Mouse (Mus musculus): ENCODE results near the gene Hes7. TPM values are rescaled to one million over a fixed set of nuclear protein-coding genes. Genes with fewer than 3 reads are reported as not detected.

The Hes7 gene
- polyA plus RNA-seq (2012; rRNA removed) = 0.44 and 0.55 TPM in 2 replicates

DNA sequence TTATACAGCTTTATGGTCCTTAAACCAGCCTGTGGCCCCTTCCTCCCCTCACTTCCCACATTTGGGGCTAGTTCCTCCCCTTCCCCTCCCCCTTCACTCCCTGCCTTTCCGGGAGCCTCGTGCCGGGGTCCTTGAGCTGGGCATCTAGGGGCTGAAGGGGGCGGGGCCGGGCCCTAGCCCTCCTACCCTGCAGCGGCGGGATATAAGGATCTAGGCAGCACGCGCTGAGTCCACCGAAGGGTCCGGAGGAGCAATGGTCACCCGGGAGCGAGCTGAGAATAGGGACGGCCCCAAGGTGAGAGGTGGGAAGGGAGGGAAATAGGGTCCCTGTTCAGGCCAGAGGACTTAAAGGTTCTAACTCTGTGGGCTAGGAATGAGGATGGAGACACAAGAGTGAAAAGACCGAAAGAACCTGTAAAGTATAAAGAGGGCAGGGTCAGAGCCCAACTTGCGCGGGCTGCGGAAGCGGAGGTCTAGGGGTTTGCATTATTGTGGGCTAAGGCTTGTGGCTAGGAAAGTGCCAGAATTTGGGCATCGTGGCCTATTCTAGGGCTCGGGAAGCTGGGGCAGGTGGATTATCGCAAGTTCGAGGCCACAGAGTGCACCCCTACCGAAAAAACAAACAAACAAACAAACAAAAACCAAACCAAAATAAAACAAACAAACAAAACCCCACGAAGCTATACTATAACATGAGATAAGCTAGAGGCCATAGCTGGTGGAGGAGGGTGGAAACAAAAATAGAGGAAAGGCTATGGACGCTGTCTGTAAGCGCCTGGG, at the start of gene Hes7:
Gene Hes7 (plus strand): TSS at position 184 of the 780 bp plus-strand sequence.
- Histone ChIP-seq H3K4me3 (ENCODE audit: extremely low read depth, insufficient read depth, insufficient read length) (peak within 1 kb of the TSS; percentile 61), H3K27me3 (ENCODE audit: control insufficient read depth, insufficient read depth, low read length) (0 out of 2 replicates have a peak, but pooled peaks cover 5% of the 10 kb centered on the region), H3K27ac (ENCODE audit: insufficient read depth, low read length) (no peak within 1 kb of the TSS), H3K4me1 (ENCODE audit: control insufficient read depth, insufficient read depth, insufficient read length) (no peaks in the 10 kb centered on the region; the same call in 1 of the 2 replicates), H3K36me3 (ENCODE audit: control insufficient read depth, insufficient read depth, low read length) (no peaks in the 10 kb centered on the region)
- WGBS = 4% methylated on average over 27 of the region's 27 CpGs
- DNase-seq (ENCODE audit: low read depth in 1 of 2, low spot score in 2 of 2) = no peak
- TF ChIP-seq POLR2A (IDR thresholded peaks at IDR 0.05; ENCODE audit: low read depth, low read length) (no peak), CTCF (IDR thresholded peaks at IDR 0.05; ENCODE audit: extremely low read depth, insufficient read depth, insufficient read length, insufficient replicate concordance) (no peak)

DNA sequence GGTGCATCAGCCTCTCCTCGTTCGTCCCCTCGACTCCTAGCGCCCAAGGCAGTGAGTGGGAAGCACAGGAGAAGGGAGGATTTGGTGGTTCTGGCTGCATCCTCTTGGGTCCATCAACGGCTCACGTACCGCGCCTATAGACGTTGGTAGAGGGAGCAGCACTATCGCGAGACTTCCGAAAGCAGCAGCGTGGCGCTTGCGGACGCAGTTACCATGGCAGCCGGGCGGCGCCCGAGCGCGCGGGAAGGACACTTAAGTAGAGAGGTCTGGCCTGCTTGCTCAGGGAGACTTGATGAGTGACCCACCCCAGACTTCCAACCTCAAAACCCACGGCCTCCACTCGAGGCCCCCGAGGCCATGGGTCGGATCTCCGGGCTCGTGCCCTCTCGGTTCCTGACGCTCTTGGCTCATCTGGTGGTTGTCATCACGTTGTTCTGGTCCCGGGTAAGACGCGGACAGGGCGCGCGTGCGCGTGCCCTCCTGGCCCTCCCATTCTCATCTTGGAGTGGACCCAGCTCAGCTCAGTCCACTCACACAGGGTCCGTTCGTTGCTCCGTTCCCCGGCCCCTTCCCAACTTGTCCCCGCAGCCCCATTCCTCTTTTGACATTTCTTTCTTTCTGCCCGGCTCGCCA, 49.5 kb upstream of the Hes7 start, which contains the start of gene Tmem107:
Gene Tmem107 (plus strand): TSS at position 217 of the 633 bp plus-strand sequence.
- DNase-seq (ENCODE audit: low read depth in 1 of 2, low spot score in 2 of 2) = peak; percentile 88 to 94
- TF ChIP-seq POLR2A (IDR thresholded peaks at IDR 0.05; ENCODE audit: low read depth, low read length) (peak; percentile 94), CTCF (IDR thresholded peaks at IDR 0.05; ENCODE audit: extremely low read depth, insufficient read depth, insufficient read length, insufficient replicate concordance) (no peak)
- H3K27me3 ChIP-seq (ENCODE audit: control insufficient read depth, insufficient read depth, low read length) = no peaks in the 10 kb centered on the region
- no peaks in the 10 kb centered on the region for H3K36me3 ChIP-seq (ENCODE audit: control insufficient read depth, insufficient read depth, low read length)
- H3K27ac ChIP-seq (ENCODE audit: insufficient read depth, low read length) = peak within 1 kb of the TSS; percentile 80
- H3K4me3 ChIP-seq (ENCODE audit: extremely low read depth, insufficient read depth, insufficient read length) = peak within 1 kb of the TSS; percentile 69
- under 1% methylated on average over 47 of the region's 47 CpGs for WGBS
- H3K4me1 ChIP-seq (ENCODE audit: control insufficient read depth, insufficient read depth, insufficient read length) = peaks cover 2% of the 10 kb centered on the region

DNA sequence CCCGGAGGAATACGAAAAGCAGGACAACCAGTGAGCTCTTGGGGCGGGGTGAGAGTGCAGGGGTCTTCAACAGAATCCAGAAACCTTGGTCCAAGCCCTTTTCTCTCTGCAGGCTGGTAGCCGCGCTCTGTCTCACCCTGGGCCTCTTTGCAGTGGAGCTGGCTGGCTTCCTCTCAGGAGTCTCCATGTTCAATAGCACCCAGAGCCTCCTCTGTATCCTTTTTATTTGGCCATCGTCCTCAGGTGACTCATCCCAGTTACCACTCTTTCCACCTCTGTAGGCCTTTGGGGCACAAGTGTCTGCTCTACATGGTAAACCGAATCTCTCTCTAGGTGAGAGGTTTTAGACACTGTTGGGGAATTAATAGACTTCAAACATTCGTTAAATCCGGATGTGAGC, 48.9 kb upstream of the Hes7 start:
- no peaks in the 10 kb centered on the region for H3K36me3 ChIP-seq (ENCODE audit: control insufficient read depth, insufficient read depth, low read length)
- peak overlapping the region; percentile 69; the same call in 1 of the 2 replicates for H3K4me3 ChIP-seq (ENCODE audit: extremely low read depth, insufficient read depth, insufficient read length)
- H3K27me3 ChIP-seq (ENCODE audit: control insufficient read depth, insufficient read depth, low read length) = no peaks in the 10 kb centered on the region
- DNase-seq (ENCODE audit: low read depth in 1 of 2, low spot score in 2 of 2) = no peak
- H3K27ac ChIP-seq (ENCODE audit: insufficient read depth, low read length) = peak overlapping the region; percentile 27; the same call in 1 of the 2 replicates
- H3K4me1 ChIP-seq (ENCODE audit: control insufficient read depth, insufficient read depth, insufficient read length) = no peaks in the 10 kb centered on the region; the same call in 1 of the 2 replicates
- WGBS = 43% methylated on average over 9 of the region's 9 CpGs
- TF ChIP-seq POLR2A (IDR thresholded peaks at IDR 0.05; ENCODE audit: low read depth, low read length) (no peak), CTCF (IDR thresholded peaks at IDR 0.05; ENCODE audit: extremely low read depth, insufficient read depth, insufficient read length, insufficient replicate concordance) (no peak)

DNA sequence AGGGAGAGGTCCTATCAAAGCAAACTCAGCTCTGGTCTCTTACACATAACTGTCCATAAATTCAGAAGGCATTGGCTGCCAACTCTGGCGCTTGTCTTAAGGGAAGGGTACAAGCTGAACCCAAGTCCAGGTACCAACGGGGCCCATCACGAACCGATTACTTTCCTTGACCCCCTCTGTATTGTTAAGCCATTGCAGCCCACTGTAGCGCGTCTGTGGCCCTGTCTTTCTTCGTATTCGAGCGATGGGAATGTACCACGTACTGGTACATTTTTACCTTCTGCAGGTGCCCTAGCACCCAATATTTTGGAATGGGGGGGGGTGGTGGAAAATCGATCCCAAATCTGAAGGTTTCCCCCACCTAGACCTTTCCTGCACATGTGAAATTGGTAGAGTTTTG, 48.0 kb upstream of the Hes7 start:
- no peak for DNase-seq (ENCODE audit: low read depth in 1 of 2, low spot score in 2 of 2)
- H3K4me3 ChIP-seq (ENCODE audit: extremely low read depth, insufficient read depth, insufficient read length) = no peak overlapping the region
- H3K36me3 ChIP-seq (ENCODE audit: control insufficient read depth, insufficient read depth, low read length) = no peaks in the 10 kb centered on the region
- no peak overlapping the region for H3K27ac ChIP-seq (ENCODE audit: insufficient read depth, low read length)
- no peak for TF ChIP-seq POLR2A (IDR thresholded peaks at IDR 0.05; ENCODE audit: low read depth, low read length)
- TF ChIP-seq CTCF (IDR thresholded peaks at IDR 0.05; ENCODE audit: extremely low read depth, insufficient read depth, insufficient read length, insufficient replicate concordance) = no peak
- H3K27me3 ChIP-seq (ENCODE audit: control insufficient read depth, insufficient read depth, low read length) = no peaks in the 10 kb centered on the region
- H3K4me1 ChIP-seq (ENCODE audit: control insufficient read depth, insufficient read depth, insufficient read length) = no peaks in the 10 kb centered on the region; the same call in 1 of the 2 replicates
- 93% methylated on average over 11 of the region's 11 CpGs for WGBS

DNA sequence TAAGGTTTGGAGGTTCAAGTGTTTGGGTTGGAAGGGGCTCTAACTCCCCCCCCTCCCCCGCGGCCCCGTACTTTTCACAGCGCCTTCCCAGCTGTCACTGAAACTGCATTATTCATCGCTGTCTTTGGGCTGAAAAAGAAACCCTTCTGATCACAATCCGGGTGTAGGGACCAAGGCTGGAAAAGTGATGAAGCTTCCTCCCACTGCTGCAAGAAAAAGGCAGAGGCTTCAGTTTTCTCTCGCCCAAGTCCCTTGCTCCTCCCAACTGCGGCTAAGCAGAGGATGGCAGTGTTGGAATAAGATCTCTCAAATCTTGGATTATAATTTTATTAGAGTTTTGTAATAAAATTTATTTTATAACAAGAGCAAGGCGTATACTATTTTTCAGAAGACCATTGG, 47.5 kb upstream of the Hes7 start:
- Histone ChIP-seq H3K4me1 (ENCODE audit: control insufficient read depth, insufficient read depth, insufficient read length) (no peaks in the 10 kb centered on the region; the same call in 1 of the 2 replicates), H3K36me3 (ENCODE audit: control insufficient read depth, insufficient read depth, low read length) (no peaks in the 10 kb centered on the region), H3K27me3 (ENCODE audit: control insufficient read depth, insufficient read depth, low read length) (no peaks in the 10 kb centered on the region), H3K4me3 (ENCODE audit: extremely low read depth, insufficient read depth, insufficient read length) (no peak overlapping the region), H3K27ac (ENCODE audit: insufficient read depth, low read length) (no peak overlapping the region)
- WGBS = 30% methylated on average over 9 of the region's 9 CpGs
- DNase-seq (ENCODE audit: low read depth in 1 of 2, low spot score in 2 of 2) = no peak
- TF ChIP-seq POLR2A (IDR thresholded peaks at IDR 0.05; ENCODE audit: low read depth, low read length) = no peak

DNA sequence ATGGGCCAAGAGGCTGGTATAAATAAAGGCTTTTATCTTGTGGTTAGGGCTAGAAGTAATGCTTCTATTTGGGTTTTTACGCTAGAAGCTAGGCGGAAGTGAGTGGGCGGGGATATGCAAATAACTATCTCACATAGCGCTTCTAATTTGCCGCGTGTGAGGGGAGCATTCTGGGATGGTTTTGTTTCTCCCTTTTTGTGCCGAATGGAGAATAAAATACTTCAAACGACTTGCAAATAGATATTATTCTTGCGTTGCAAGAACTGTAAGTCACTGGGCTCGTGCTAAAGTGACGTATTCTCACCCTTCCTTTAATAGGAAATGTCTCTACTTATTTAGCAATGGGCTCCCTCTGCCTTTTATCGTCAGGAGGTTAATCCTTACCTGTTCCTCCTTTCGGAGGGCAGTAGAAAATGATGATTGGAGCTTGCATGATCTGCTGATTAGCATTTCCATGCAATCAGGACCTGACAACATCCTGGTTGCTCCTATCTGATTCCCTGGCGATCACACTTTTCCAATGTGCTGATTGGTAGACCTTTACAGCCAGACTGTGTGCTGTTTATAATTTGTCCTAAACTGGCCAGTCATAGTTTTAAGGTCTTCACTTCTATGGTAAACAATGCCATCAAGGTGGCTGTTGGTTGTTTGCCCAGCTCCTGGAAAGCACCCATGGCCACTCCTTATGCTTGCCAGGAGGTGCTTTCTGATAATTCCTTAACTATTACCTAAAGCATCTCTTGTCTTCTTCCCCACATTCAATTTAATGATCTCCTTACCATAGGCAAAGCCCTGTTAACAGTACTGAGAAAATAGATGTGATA, 46.9 kb upstream of the Hes7 start:
- no peaks in the 10 kb centered on the region for H3K36me3 ChIP-seq (ENCODE audit: control insufficient read depth, insufficient read depth, low read length)
- under 1% methylated on average over 14 of the region's 14 CpGs for WGBS
- TF ChIP-seq POLR2A (IDR thresholded peaks at IDR 0.05; ENCODE audit: low read depth, low read length) (peak; percentile 97), CTCF (IDR thresholded peaks at IDR 0.05; ENCODE audit: extremely low read depth, insufficient read depth, insufficient read length, insufficient replicate concordance) (no peak)
- peak; percentile 77 to 93 for DNase-seq (ENCODE audit: low read depth in 1 of 2, low spot score in 2 of 2)
- peaks cover 5% of the 10 kb centered on the region; the same call in 1 of the 2 replicates for H3K4me1 ChIP-seq (ENCODE audit: control insufficient read depth, insufficient read depth, insufficient read length)
- no peak overlapping the region for H3K4me3 ChIP-seq (ENCODE audit: extremely low read depth, insufficient read depth, insufficient read length)
- no peaks in the 10 kb centered on the region for H3K27me3 ChIP-seq (ENCODE audit: control insufficient read depth, insufficient read depth, low read length)
- H3K27ac ChIP-seq (ENCODE audit: insufficient read depth, low read length) = peak overlapping the region; percentile 82
